Mouse (Mus musculus): ENCODE measurements at regions not wholly inside any gene's neighbourhood (a gene's known extent, or its start where the extent isn't known, plus 50 kb on each side); places are given as distances from the start of the nearest gene placed in this dataset.

- TF ChIP-seq CTCF (IDR thresholded peaks at IDR 0.05; ENCODE audit: control insufficient read depth, insufficient read depth, insufficient replicate concordance, low read depth, low read length) (no peak), POLR2A (IDR thresholded peaks at IDR 0.05; ENCODE audit: control insufficient read depth, low read depth, low read length) (no peak)
Measured at GRCm38 (mm10) chr5:37932086-37932759, 106.3 kb upstream of the Stx18 start.

Measured in testis, adult 2 months (tissue).